Mouse (Mus musculus) cortical plate, adult 2 months (tissue): ENCODE results near the gene 4930590J08Rik. TPM values are rescaled to one million over a fixed set of nuclear protein-coding genes. Genes with fewer than 3 reads are reported as not detected.
"Not testable (repeated sequence)": the region's sequence is repeated elsewhere in the genome, so short reads cannot be mapped to it uniquely, and the experiment has no call there.

Source experiments
- H3K27ac ChIP-seq: fragments of 200-500 bp; 2 replicates; pipeline ENCODE4 v1.5.1; 2012; ENCODE audit warnings: low read length, control low read depth, inconsistent platforms; ENCODE audit not compliant: insufficient read depth
- H3K4me1 ChIP-seq: fragments of 200-500 bp; 2 replicates; pipeline ENCODE4 v1.6.1; 2011; ENCODE audit warnings: low read length; ENCODE audit not compliant: control insufficient read depth, insufficient read depth
- H3K4me3 ChIP-seq: fragments of 200-500 bp; 2 replicates; pipeline ENCODE4 v1.5.1; 2011; ENCODE audit warnings: mild to moderate bottlenecking, low read length, control low read depth; ENCODE audit not compliant: insufficient read depth
- CTCF ChIP-seq: fragments of 200-500 bp; IDR thresholded peaks from 2 replicates; pipeline ENCODE4 v1.5.1; 2011; ENCODE audit warnings: mild to moderate bottlenecking, control low read depth, low read length; ENCODE audit not compliant: insufficient read depth; ENCODE audit errors: extremely low read depth
- POLR2A ChIP-seq: fragments of 200-500 bp; IDR thresholded peaks from 2 replicates; pipeline ENCODE4 v1.6.1; 2011; ENCODE audit warnings: mild to moderate bottlenecking, low read length, control low read depth; ENCODE audit not compliant: insufficient read depth; ENCODE audit errors: extremely low read depth
- polyA plus RNA-seq: library from polyadenylated mRNA; depleted of rRNA; stranded (reverse); fragments of >200 nt; gene quantifications from 2 replicates; pipeline ENCODE4 v1.2.3, GENCODE M21; 2012; rRNA removed

The 4930590J08Rik gene
- polyA plus RNA-seq = 2.2 and 2.9 TPM in 2 replicates

DNA sequence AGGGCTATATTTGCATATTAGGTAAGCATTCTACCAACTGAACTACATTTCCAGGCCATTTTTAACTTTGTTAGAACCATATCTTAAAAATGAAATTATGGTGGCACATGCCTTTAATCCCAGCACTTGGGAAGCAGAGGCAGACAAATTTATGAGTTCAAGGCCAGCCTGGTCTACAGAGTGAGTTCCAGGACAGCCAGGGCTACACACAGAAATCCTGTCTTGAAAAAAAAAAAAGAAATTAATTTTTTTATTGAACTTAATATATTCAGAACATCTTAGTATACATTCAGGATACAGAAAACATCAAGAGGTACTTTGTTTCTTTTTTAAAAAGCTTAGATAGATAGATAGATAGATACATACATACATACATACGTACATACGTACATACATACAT lies at the start of gene 4930590J08Rik:
4930590J08Rik (plus strand) TSS at position 301 of the 400 bp plus-strand sequence.
- H3K4me3 ChIP-seq, H3K4me1 ChIP-seq, H3K27ac ChIP-seq: not testable (repeated sequence)

DNA sequence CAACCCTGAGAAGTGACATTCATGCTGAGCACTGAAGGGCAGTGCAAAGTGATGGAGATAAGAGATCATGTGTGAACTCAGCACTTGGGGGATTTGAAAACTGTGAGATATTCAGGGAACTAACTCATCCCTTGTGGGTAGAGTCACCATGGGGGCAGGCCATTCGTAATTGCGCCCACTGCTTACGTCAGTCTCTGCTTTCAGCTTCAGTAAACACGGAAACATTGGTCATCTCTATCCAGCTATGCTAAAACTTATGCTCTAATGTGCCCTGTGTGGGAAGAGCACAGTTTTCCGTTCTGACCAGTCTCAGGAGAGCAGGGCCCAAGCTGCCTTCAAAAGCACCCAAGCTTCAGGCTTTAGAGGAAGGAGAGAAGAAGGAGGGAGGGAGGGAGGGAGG lies 44.3 kb upstream of the 4930590J08Rik start:
- no peak for TF ChIP-seq POLR2A
- TF ChIP-seq CTCF = no peak
- Histone ChIP-seq H3K4me1 (no peaks in the 10 kb centered on the region), H3K4me3 (no peak overlapping the region), H3K27ac (no peak overlapping the region)

DNA sequence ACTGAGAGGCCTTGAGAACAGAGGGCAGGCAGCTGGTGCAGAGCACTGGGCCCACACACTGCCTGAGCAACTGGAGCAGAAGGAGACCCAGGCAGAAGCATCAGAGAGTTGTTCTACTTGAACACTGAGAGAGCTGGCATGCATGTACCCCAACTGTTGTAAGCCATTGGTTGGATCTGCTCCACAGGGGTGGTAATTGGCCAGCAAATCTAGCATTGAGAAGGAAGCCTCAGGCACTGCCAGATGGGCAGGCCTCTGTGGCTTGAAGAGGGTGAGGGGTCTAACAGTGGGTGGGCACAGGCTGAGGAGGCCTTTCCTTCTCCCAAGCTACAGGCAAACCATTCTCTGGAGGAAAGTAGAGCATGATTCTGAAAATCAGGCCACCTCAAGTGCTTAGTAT lies 39.8 kb upstream of the 4930590J08Rik start:
- Histone ChIP-seq H3K27ac (no peak overlapping the region), H3K4me1 (no peaks in the 10 kb centered on the region), H3K4me3 (no peak overlapping the region)
- TF ChIP-seq CTCF (no peak), POLR2A (no peak)

GRCm38 (mm10) chr6:91864595-91864994 lies 38.0 kb upstream of the 4930590J08Rik start:
- H3K4me1 ChIP-seq = no peaks in the 10 kb centered on the region
- no peak overlapping the region for H3K4me3 ChIP-seq
- TF ChIP-seq POLR2A (no peak), CTCF (no peak)
- no peak overlapping the region for H3K27ac ChIP-seq

DNA sequence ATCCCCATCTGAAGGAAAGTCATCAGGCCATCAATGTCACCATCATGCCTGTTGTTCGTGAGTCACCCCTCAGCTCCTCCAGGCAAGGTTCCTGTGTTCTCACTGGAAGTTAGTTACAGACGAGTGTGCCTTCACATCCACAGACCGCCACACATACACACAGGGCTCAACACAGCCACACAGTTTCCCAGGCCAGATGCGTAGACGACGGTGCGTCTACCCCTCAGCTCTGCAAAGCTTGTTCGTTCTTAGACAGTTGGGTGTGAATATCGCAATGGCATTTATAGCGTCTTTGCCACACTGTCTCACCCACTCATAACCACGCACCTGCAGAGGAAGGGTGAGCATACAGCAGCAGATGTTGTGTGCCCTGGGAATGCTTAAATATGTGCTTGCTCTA lies 37.0 kb upstream of the 4930590J08Rik start:
- H3K4me3 ChIP-seq = no peak overlapping the region
- TF ChIP-seq CTCF = no peak
- H3K4me1 ChIP-seq = no peaks in the 10 kb centered on the region
- no peak overlapping the region for H3K27ac ChIP-seq

GRCm38 (mm10) chr6:91868091-91868490 lies 34.5 kb upstream of the 4930590J08Rik start:
- H3K4me3 ChIP-seq = no peak overlapping the region
- TF ChIP-seq CTCF = no peak
- no peak for TF ChIP-seq POLR2A
- no peaks in the 10 kb centered on the region for H3K4me1 ChIP-seq
- no peak overlapping the region for H3K27ac ChIP-seq

DNA sequence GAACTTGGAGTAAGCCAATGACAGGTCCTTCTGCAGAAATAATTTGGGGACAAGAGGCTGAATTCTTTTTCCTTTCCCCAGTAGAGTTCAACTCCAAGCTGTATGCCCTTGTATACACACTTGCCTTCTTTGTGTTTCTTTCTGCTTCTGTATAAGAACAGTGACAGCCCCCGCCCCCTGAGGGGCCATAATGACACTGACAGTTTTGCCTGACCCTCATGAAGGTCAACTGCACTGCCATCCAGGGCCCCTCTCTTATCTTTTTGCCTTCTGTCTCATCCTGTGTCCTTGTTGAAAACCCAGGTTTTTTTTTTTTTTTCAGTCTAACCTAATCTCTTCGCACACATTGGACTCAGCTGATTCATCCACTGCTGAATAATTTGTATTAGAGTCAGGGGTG lies 29.8 kb upstream of the 4930590J08Rik start:
- Histone ChIP-seq H3K27ac (no peak overlapping the region), H3K4me1 (peaks cover 2% of the 10 kb centered on the region; the same call in 1 of the 2 replicates), H3K4me3 (no peak overlapping the region)
- TF ChIP-seq POLR2A (no peak), CTCF (no peak)

DNA sequence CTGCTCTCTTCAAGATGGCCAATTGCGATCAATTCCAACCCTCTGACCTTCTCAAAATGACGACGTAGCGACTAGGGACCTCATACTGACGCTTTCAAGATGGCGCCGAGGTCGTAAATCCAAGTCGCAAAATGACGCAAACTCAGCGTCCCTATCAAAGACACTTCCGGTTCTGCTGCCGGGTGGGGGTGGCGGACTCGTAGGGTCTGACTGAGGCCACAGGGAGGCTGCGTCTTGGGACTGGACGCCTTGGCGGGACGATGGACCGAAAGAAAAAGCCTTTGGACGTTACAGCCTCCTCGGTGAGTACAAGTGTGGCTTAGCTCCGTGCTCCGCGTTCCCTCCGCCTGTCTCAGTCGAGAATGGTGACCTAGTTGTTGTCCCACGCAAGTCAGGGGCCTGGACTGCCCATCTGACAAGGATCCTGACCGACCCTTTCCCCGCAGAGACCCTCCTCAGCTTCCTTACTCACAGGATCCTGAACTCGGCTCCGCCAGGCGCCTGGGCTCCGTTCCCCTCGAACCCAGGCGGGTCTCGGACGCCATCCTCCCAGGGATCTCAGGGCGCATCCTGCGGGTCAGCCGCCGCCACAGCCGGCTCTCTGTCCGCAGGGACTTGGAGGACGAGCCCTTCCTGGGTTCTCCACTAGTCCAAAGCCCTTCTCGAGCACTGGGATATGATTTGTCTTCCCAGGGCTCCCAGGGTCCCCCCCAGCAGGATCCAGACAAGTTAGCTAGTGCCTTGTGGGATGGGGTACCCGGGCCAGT lies 24.5 kb upstream of the 4930590J08Rik start, which contains the start of gene Ccdc174:
Ccdc174 (plus strand) TSS at position 169 of the 767 bp plus-strand sequence.
- TF ChIP-seq CTCF = no peak
- peak; percentile 90; the same call in 1 of the 2 replicates for TF ChIP-seq POLR2A
- Histone ChIP-seq H3K4me3 (peak within 1 kb of the TSS; percentile 93), H3K27ac (no peak within 1 kb of the TSS), H3K4me1 (peaks cover 6% of the 10 kb centered on the region; the same call in 1 of the 2 replicates)

DNA sequence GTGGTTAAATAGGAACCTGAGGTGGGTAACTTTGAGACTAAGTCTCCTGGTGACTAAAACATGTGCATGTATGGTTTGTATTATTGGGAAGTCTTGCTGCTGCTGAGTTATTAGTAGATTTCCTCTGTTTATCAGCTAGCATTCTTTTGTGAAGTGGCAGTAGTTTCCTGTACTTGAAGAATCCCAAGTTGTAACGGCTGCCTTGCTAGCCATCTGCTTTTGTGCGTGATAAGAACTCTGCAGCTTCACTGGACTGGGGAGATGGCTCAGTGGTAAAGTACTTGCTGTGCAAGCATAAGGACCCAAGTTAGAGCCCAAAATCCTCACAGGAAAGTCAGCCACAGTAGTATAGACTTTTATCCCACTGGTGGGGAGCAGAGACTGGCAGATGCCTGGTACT lies 18.8 kb upstream of the 4930590J08Rik start:
- Histone ChIP-seq H3K4me1 (peaks cover 1% of the 10 kb centered on the region; the same call in 1 of the 2 replicates), H3K27ac (no peak overlapping the region), H3K4me3 (no peak overlapping the region)
- no peak for TF ChIP-seq CTCF
- no peak for TF ChIP-seq POLR2A

DNA sequence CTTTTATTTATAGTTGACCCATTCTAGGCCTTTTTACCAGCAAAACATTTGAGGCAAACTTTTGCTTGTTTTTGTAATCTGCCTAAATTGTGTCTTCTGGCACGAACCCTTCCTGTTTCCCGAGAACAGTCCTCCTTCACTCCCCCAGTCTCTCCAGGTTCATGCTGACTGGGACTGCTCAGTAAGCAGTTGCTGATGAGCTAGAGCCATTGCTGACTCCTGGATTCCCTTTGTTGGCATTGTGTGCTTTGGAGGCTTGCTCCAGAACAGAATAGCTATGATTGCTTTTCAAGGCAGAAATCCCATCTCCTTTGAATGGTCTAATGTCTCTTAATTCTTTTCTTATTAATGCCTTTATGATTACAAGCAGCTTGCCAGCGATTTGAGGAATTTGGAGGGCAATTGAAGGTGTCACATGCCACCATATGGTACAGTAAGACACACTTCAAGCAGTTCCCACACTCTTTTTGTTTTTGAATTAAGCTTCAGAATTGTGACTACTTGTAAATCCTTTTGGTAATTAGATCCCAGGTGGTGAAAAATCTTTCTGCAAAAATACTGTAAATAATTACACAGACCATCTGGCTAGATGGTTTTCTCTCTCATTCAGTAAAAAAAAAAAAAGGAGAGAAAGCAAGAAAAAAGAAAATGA lies 13.2 kb upstream of the 4930590J08Rik start:
- Histone ChIP-seq H3K27ac (no peak overlapping the region), H3K4me3 (no peak overlapping the region), H3K4me1 (no peaks in the 10 kb centered on the region)
- TF ChIP-seq POLR2A (no peak), CTCF (no peak)
